Mouse (Mus musculus): ENCODE measurements around the gene Sdhc. TPM values are rescaled to one million over a fixed set of nuclear protein-coding genes. Genes with fewer than 3 reads are reported as not detected.
A peak's percentile ranks its signal among the peaks of the same experiment; 100 is the strongest.

The Sdhc gene
- polyA plus RNA-seq, 1 experiment from 2014 or later = 238 TPM

DNA sequence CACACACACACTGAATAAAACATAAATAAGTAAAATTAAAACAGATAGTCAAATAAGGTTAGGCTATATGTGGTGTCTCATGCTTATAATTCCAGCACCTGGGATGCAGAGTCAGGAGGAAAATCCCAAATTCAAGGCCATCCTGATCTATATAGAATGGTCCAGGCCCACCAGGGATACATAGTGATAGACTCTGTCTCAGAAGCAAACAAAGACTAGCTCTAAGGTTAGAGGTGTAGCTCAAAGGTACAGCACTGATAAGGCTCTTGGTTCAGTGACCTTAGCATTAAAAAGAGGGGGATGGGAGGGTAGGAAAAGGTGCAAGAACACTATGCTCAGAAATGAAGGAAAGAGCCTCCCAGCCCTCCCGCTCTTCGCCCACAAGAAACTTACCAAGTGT lies 14.8 kb downstream of the Sdhc start:
- no peaks in the 10 kb centered on the region for H3K4me1 ChIP-seq (replicated peaks; ENCODE audit: control insufficient read depth, insufficient read depth)
- TF ChIP-seq CTCF (IDR thresholded peaks at IDR 0.05; ENCODE audit: low read depth) (no peak), EP300 (optimal IDR thresholded peaks at IDR 0.05) (no peak)
- peaks cover 23% of the 10 kb centered on the region; the same call in 1 of the 2 replicates for H3K36me3 ChIP-seq (ENCODE audit: control insufficient read depth, insufficient read depth, low read length)
- H3K27me3 ChIP-seq (ENCODE audit: control insufficient read depth, insufficient read depth, low read length) = no peaks in the 10 kb centered on the region
- DNase-seq (ENCODE audit: low spot score) = no peak
- 100% methylated on average over 2 of the region's 2 CpGs for WGBS
- ATAC-seq (ENCODE audit: low FRiP score, low TSS enrichment) = no peak
- no peak overlapping the region for H3K4me2 ChIP-seq (replicated peaks; ENCODE audit: low read depth)
- H3K27ac ChIP-seq (replicated peaks) = no peak overlapping the region
- H3K9me3 ChIP-seq (ENCODE audit: control insufficient read depth, low read length) = no peaks in the 10 kb centered on the region
- no peak overlapping the region for H3K4me3 ChIP-seq (ENCODE audit: low read depth, low read length)
- no peak overlapping the region for H3K9ac ChIP-seq (ENCODE audit: low read length)

DNA sequence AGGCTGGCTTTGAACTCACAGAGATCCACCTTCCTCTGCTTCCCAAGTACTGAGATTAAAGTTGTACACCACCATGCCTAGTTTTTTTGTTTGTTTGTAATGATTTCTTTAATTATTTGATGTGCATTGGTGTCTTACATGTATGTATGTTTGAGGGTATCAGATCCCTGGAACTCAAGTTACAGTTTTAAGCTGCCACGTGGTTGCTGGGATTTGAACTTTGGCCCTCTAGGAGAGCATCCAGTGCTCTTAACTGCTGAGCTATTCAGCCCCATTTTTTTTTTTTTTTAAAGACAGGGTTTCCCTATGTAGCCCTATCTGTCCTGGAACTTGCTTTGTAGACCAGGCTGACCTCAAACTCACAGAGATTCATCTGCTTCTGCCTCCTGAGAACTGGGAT lies 19.4 kb downstream of the Sdhc start:
- Histone ChIP-seq H3K4me1 (replicated peaks; ENCODE audit: control insufficient read depth, insufficient read depth) (no peaks in the 10 kb centered on the region), H3K4me2 (replicated peaks; ENCODE audit: low read depth) (no peak overlapping the region), H3K4me3 (ENCODE audit: low read depth, low read length) (no peak overlapping the region), H3K36me3 (ENCODE audit: control insufficient read depth, insufficient read depth, low read length) (peaks cover 37% of the 10 kb centered on the region; the same call in 1 of the 2 replicates), H3K27me3 (ENCODE audit: control insufficient read depth, insufficient read depth, low read length) (no peaks in the 10 kb centered on the region), H3K9ac (ENCODE audit: low read length) (no peak overlapping the region), H3K9me3 (ENCODE audit: control insufficient read depth, low read length) (no peaks in the 10 kb centered on the region), H3K27ac (replicated peaks) (no peak overlapping the region)
- WGBS = 69% methylated on average over 1 of the region's 1 CpGs
- no peak for ATAC-seq (ENCODE audit: low FRiP score, low TSS enrichment)
- TF ChIP-seq CTCF (IDR thresholded peaks at IDR 0.05; ENCODE audit: low read depth) (no peak), EP300 (optimal IDR thresholded peaks at IDR 0.05) (no peak)
- DNase-seq (ENCODE audit: low spot score) = no peak

DNA sequence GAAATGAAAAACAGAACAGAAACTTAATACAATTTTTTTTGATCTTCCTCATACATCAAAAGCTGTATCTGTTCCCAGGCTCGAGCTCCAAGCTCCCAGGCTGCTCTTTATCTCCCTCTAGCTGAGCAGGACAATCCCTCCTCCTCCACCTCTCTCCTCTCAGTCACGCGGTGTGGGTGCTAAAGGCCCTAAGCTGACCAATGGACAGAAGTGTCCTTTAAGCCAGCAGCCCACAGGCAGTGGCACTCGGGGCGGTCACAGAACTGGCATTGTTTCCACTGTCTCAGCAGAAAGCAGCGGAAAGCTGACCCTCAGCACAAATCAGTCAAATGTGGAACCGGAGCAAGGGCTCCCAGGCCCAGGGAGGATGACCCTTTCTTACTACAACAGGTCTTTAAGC lies 21.2 kb downstream of the Sdhc start:
- 66% methylated on average over 7 of the region's 7 CpGs for WGBS
- Histone ChIP-seq H3K36me3 (ENCODE audit: control insufficient read depth, insufficient read depth, low read length) (peaks cover 27% of the 10 kb centered on the region; the same call in 1 of the 2 replicates), H3K4me1 (replicated peaks; ENCODE audit: control insufficient read depth, insufficient read depth) (no peaks in the 10 kb centered on the region)

DNA sequence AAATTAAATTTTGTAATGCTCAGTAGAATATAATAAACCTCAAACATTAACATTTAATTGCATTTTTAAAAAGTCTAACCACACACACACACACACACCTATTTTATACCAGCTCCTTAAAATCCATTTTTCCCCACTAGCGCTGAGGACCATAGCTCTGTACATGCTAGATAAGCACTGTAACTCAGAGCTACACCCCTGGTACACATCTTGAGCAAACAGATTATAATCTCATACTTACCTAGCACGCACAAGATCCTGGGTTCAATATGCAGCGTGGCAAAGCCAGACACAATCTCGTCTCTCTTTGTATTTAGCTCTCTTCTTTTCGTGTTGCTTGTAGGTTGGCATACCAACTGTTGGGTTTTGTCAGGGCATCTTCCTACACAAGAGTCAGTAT lies 26.0 kb downstream of the Sdhc start:
- ATAC-seq (ENCODE audit: low FRiP score, low TSS enrichment) = no peak

More for the DNA sequence above, 21.2 kb downstream of the Sdhc start:
- DNase-seq (ENCODE audit: low spot score) = no peak
- ATAC-seq (ENCODE audit: low FRiP score, low TSS enrichment) = no peak; the same call in 1 of the 2 replicates
- Histone ChIP-seq H3K27me3 (ENCODE audit: control insufficient read depth, insufficient read depth, low read length) (no peaks in the 10 kb centered on the region), H3K4me3 (ENCODE audit: low read depth, low read length) (no peak overlapping the region), H3K9ac (ENCODE audit: low read length) (no peak overlapping the region), H3K9me3 (ENCODE audit: control insufficient read depth, low read length) (no peaks in the 10 kb centered on the region), H3K27ac (replicated peaks) (no peak overlapping the region), H3K4me2 (replicated peaks; ENCODE audit: low read depth) (no peak overlapping the region)
- TF ChIP-seq CTCF (IDR thresholded peaks at IDR 0.05; ENCODE audit: low read depth) (peak; percentile 35), EP300 (optimal IDR thresholded peaks at IDR 0.05) (no peak)

DNA sequence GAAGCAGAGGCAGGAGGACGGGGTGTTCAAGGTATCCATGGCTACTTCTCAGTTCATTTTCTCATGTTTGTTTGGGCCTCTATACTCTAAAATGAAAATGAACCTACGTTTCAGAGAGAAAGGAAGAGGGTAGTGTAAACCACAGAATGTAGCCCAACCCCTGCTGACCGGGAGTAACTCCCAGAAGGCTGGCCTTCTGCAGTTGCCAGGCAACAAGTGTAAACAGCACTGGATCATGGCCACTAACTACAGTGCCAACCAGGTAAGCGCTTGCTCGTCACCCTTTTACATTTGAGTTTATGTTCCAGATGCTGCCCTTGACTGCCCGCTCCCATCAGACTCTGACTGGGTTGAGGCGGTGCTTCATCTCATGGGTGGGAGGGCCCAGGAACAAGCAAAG lies 27.5 kb downstream of the Sdhc start:
- Histone ChIP-seq H3K27me3 (ENCODE audit: control insufficient read depth, insufficient read depth, low read length) (no peaks in the 10 kb centered on the region), H3K4me1 (replicated peaks; ENCODE audit: control insufficient read depth, insufficient read depth) (no peaks in the 10 kb centered on the region), H3K4me3 (ENCODE audit: low read depth, low read length) (no peak overlapping the region; the same call in 1 of the 2 replicates), H3K9ac (ENCODE audit: low read length) (no peak overlapping the region), H3K9me3 (ENCODE audit: control insufficient read depth, low read length) (no peaks in the 10 kb centered on the region), H3K36me3 (ENCODE audit: control insufficient read depth, insufficient read depth, low read length) (peaks cover 2% of the 10 kb centered on the region; the same call in 1 of the 2 replicates), H3K27ac (replicated peaks) (no peak overlapping the region), H3K4me2 (replicated peaks; ENCODE audit: low read depth) (peak overlapping the region; percentile 36)
- TF ChIP-seq EP300 (optimal IDR thresholded peaks at IDR 0.05) = no peak
- no peak for TF ChIP-seq CTCF (IDR thresholded peaks at IDR 0.05; ENCODE audit: low read depth)
- WGBS = 18% methylated on average over 7 of the region's 7 CpGs
- DNase-seq (ENCODE audit: low spot score) = peak; percentile 78
- peak; percentile 91 for ATAC-seq (ENCODE audit: low FRiP score, low TSS enrichment)

More for the DNA sequence above, 26.0 kb downstream of the Sdhc start:
- WGBS = 62% methylated on average over 5 of the region's 5 CpGs
- DNase-seq (ENCODE audit: low spot score) = no peak
- TF ChIP-seq CTCF (IDR thresholded peaks at IDR 0.05; ENCODE audit: low read depth) = no peak
- TF ChIP-seq EP300 (optimal IDR thresholded peaks at IDR 0.05) = no peak
- no peaks in the 10 kb centered on the region for H3K9me3 ChIP-seq (ENCODE audit: control insufficient read depth, low read length)
- H3K4me3 ChIP-seq (ENCODE audit: low read depth, low read length) = no peak overlapping the region
- no peaks in the 10 kb centered on the region for H3K4me1 ChIP-seq (replicated peaks; ENCODE audit: control insufficient read depth, insufficient read depth)
- no peak overlapping the region for H3K9ac ChIP-seq (ENCODE audit: low read length)
- peaks cover 11% of the 10 kb centered on the region; the same call in 1 of the 2 replicates for H3K36me3 ChIP-seq (ENCODE audit: control insufficient read depth, insufficient read depth, low read length)
- H3K27ac ChIP-seq (replicated peaks) = no peak overlapping the region
- H3K4me2 ChIP-seq (replicated peaks; ENCODE audit: low read depth) = no peak overlapping the region
- H3K27me3 ChIP-seq (ENCODE audit: control insufficient read depth, insufficient read depth, low read length) = no peaks in the 10 kb centered on the region

DNA sequence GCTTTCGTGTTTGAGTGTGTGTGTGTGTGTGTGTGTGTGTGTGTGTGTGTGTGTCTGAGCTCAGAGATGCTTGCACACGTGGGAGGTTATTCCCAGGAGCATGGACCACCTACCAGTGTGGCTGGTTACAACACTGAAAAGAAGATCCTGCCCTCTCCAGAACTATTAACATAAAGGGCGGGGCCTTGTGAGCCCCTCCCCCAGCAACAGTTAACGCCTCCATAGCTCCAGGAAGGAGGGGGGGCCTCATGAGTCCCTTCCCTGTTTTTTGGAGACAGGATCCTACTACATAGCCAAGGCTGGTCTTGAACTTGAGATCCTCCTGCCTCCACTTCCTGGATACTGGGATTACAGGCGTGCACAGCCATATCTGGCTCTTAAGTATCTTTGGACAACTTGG lies 28.6 kb downstream of the Sdhc start:
- no peak overlapping the region for H3K4me2 ChIP-seq (replicated peaks; ENCODE audit: low read depth)
- WGBS = 46% methylated on average over 5 of the region's 5 CpGs
- H3K9me3 ChIP-seq (ENCODE audit: control insufficient read depth, low read length) = no peaks in the 10 kb centered on the region
- no peak for TF ChIP-seq CTCF (IDR thresholded peaks at IDR 0.05; ENCODE audit: low read depth)
- no peak for TF ChIP-seq EP300 (optimal IDR thresholded peaks at IDR 0.05)
- no peaks in the 10 kb centered on the region for H3K36me3 ChIP-seq (ENCODE audit: control insufficient read depth, insufficient read depth, low read length)
- H3K4me3 ChIP-seq (ENCODE audit: low read depth, low read length) = no peak overlapping the region
- no peak overlapping the region for H3K27ac ChIP-seq (replicated peaks)
- H3K4me1 ChIP-seq (replicated peaks; ENCODE audit: control insufficient read depth, insufficient read depth) = no peaks in the 10 kb centered on the region
- H3K27me3 ChIP-seq (ENCODE audit: control insufficient read depth, insufficient read depth, low read length) = no peaks in the 10 kb centered on the region
- DNase-seq (ENCODE audit: low spot score) (no peak), ATAC-seq (ENCODE audit: low FRiP score, low TSS enrichment) (0 out of 2 replicates have a peak, but pooled peaks have one; percentile 11)
- no peak overlapping the region for H3K9ac ChIP-seq (ENCODE audit: low read length)
